Mouse (Mus musculus): Measurements from ENCODE around the gene G0s2.

GRCm38 (mm10) chr1:193289076-193289475, 16.1 kb upstream of the G0s2 start:
- TF ChIP-seq CTCF (conservative IDR thresholded peaks at IDR 0.05; ENCODE audit: insufficient read depth, insufficient read length, low read depth, low read length) (no peak), POLR2A (IDR thresholded peaks at IDR 0.05; ENCODE audit: low read depth, low read length) (no peak)

All from kidney, adult 2 months (tissue).